Mouse (Mus musculus) spleen, adult 2 months (tissue): ENCODE results near the gene Ern1. TPM values are rescaled to one million over a fixed set of nuclear protein-coding genes. Genes with fewer than 3 reads are reported as not detected.

ENCODE experiments used
- DNase-seq, 2 experiments: peaks; one replicate each; pipeline versions ENCODE4 v3.0.0 to v3.0.0-alpha.2; 2012 to 2021; ENCODE audit warnings: low spot score in 2 of 2, low read depth in 1 of 2
- H3K27ac ChIP-seq: fragments of 200-500 bp; 2 replicates; pipeline ENCODE4 v1.5.1; 2012; ENCODE audit warnings: low read length, inconsistent platforms; ENCODE audit not compliant: insufficient read depth
- H3K27me3 ChIP-seq: fragments of 200-500 bp; 2 replicates; pipeline ENCODE4 v1.6.1; 2012; ENCODE audit warnings: mild to moderate bottlenecking, moderate library complexity, low read length, inconsistent platforms; ENCODE audit not compliant: control insufficient read depth, insufficient read depth
- H3K36me3 ChIP-seq: fragments of 200-500 bp; 2 replicates; pipeline ENCODE4 v1.6.1; 2012; ENCODE audit warnings: mild to moderate bottlenecking, low read length, inconsistent platforms; ENCODE audit not compliant: control insufficient read depth, insufficient read depth
- H3K4me1 ChIP-seq: fragments of 200-500 bp; 2 replicates; pipeline ENCODE4 v1.6.1; 2011; ENCODE audit warnings: inconsistent platforms; ENCODE audit not compliant: control insufficient read depth, insufficient read depth, insufficient read length
- H3K4me3 ChIP-seq: fragments of 200-500 bp; 2 replicates; pipeline ENCODE4 v1.5.1; 2011; ENCODE audit warnings: mild to moderate bottlenecking, inconsistent platforms; ENCODE audit not compliant: insufficient read depth, insufficient read length; ENCODE audit errors: extremely low read depth
- CTCF ChIP-seq: fragments of 200-500 bp; IDR thresholded peaks from 2 replicates; pipeline ENCODE4 v1.5.1; 2011; ENCODE audit warnings: mild to moderate bottlenecking, inconsistent platforms; ENCODE audit not compliant: insufficient read depth, insufficient read length, insufficient replicate concordance; ENCODE audit errors: extremely low read depth
- POLR2A ChIP-seq: fragments of 200-500 bp; IDR thresholded peaks from 2 replicates; pipeline ENCODE4 v1.6.1; 2011; ENCODE audit warnings: low read depth, low read length, inconsistent platforms
- WGBS: fragments of 180-500 bp; shearing (Covaris S2); methylation state at CpG from one replicate; pipeline ENCODE4 v1.1.7; 2018; 5-methylcytosine and 5-hydroxymethylcytosine counted together
- polyA plus RNA-seq: library from polyadenylated mRNA; depleted of rRNA; stranded (reverse); fragments of >200 nt; gene quantifications from 2 replicates; pipeline ENCODE4 v1.2.3, GENCODE M21; 2012

Gene Ern1
- polyA plus RNA-seq, 1 experiment, result 12.7 TPM

GRCm38 (mm10) chr11:106527926-106528325, 40.3 kb upstream of the Ern1 start:
- 73% methylated on average over 1 of the region's 1 CpGs for WGBS
- Histone ChIP-seq H3K4me3 (no peak overlapping the region), H3K27ac (no peak overlapping the region), H3K36me3 (peaks cover 2% of the 10 kb centered on the region; the same call in 1 of the 2 replicates), H3K27me3 (no peaks in the 10 kb centered on the region), H3K4me1 (no peaks in the 10 kb centered on the region)
- TF ChIP-seq POLR2A (no peak), CTCF (no peak)
- DNase-seq, result no peak

GRCm38 (mm10) chr11:106527147-106527821, 39.6 kb upstream of the Ern1 start:
- Histone ChIP-seq H3K4me1 (no peaks in the 10 kb centered on the region), H3K27ac (no peak overlapping the region), H3K36me3 (no peaks in the 10 kb centered on the region; the same call in 1 of the 2 replicates), H3K4me3 (no peak overlapping the region), H3K27me3 (no peaks in the 10 kb centered on the region)
- TF ChIP-seq CTCF (no peak), POLR2A (no peak)
- WGBS, result 91% methylated on average over 10 of the region's 10 CpGs
- no peak for DNase-seq

GRCm38 (mm10) chr11:106522538-106522937, 34.9 kb upstream of the Ern1 start:
- no peaks in the 10 kb centered on the region for H3K36me3 ChIP-seq
- no peak for DNase-seq
- no peak overlapping the region for H3K4me3 ChIP-seq
- no peaks in the 10 kb centered on the region for H3K27me3 ChIP-seq
- no peak overlapping the region for H3K27ac ChIP-seq
- WGBS, result 70% methylated on average over 3 of the region's 3 CpGs
- TF ChIP-seq CTCF, result no peak; the same call in 1 of the 2 replicates
- no peak for TF ChIP-seq POLR2A
- no peaks in the 10 kb centered on the region for H3K4me1 ChIP-seq

DNA sequence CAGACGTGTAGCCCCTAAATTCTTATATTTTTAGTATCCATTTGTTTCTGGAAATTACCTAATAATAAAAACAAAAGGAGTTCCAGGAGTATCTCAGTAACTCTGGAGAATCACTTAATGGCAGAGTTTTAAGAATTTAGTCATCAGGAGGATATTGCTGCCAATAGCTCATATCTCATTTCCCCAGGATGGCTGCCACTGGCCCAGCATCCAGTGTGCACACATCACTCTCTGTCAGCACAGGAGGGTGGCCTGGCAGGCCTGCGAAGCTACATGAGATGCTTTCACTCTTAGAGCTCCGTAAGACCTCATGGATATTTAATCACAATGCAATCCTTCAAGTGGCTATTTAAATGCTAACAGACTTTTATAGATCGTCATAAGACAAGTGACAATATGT, 34.0 kb upstream of the Ern1 start:
- Histone ChIP-seq H3K4me3 (no peak overlapping the region), H3K4me1 (no peaks in the 10 kb centered on the region), H3K27me3 (no peaks in the 10 kb centered on the region), H3K36me3 (no peaks in the 10 kb centered on the region), H3K27ac (no peak overlapping the region)
- WGBS, result 86% methylated on average over 4 of the region's 4 CpGs
- DNase-seq, result no peak
- TF ChIP-seq CTCF (no peak), POLR2A (no peak)

GRCm38 (mm10) chr11:106520404-106520803, 32.8 kb upstream of the Ern1 start:
- Histone ChIP-seq H3K4me1 (no peaks in the 10 kb centered on the region), H3K27me3 (no peaks in the 10 kb centered on the region), H3K36me3 (no peaks in the 10 kb centered on the region), H3K27ac (no peak overlapping the region), H3K4me3 (no peak overlapping the region)
- TF ChIP-seq POLR2A (no peak), CTCF (no peak)
- 85% methylated on average over 3 of the region's 3 CpGs for WGBS
- DNase-seq, result no peak

DNA sequence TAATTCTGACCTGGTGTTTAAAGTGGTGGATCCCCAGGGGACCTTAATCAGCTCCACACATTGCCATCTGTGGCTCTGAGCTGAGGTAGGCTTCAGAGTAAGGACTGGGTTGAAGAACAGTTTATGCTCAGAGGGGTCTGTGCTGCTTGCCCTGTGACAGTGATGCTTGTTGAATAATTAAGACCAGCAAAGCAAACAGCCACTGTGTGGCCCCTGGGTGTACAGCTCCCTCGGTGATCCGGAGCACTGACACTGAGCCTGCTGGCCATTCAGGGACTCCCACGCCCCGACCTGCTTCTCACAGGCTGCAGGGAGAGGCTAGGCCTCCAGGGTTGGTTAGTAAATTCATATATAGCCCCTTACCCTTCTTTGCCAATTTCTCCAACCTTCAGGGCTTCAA, 31.9 kb upstream of the Ern1 start:
- Histone ChIP-seq H3K27me3 (no peaks in the 10 kb centered on the region), H3K36me3 (no peaks in the 10 kb centered on the region), H3K4me3 (no peak overlapping the region), H3K27ac (no peak overlapping the region), H3K4me1 (no peaks in the 10 kb centered on the region)
- TF ChIP-seq CTCF (no peak), POLR2A (no peak)
- no peak for DNase-seq
- 97% methylated on average over 4 of the region's 4 CpGs for WGBS

DNA sequence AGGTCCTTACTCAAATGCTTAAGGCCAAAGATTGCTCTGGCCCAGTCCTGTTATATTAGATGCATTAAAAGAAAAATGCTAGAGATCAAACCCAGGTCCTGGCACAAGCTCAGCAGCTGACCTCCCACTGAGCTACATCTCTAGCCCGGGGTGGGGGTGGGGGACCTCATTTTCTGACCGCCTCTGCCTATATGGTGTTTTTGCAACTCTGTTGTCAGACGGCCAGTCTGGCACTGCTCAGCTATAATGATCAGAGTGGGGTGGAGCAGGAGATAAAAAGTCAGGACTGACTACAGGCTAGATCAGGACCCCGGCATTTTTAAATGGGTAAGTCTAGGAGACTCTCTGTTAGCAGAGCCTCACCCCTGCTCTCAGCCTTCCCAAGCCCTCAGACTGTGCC, 30.7 kb upstream of the Ern1 start:
- Histone ChIP-seq H3K4me1 (no peaks in the 10 kb centered on the region), H3K27me3 (no peaks in the 10 kb centered on the region), H3K4me3 (no peak overlapping the region), H3K36me3 (no peaks in the 10 kb centered on the region), H3K27ac (no peak overlapping the region)
- TF ChIP-seq POLR2A (no peak), CTCF (no peak)
- no peak for DNase-seq
- WGBS, result 86% methylated on average over 4 of the region's 4 CpGs
